Mouse (Mus musculus): Measurements from ENCODE around the gene Nisch. TPM values are rescaled to one million over a fixed set of nuclear protein-coding genes. Genes with fewer than 3 reads are reported as not detected.

Nisch gene
- polyA plus RNA-seq, 1 experiment from 2014 or later = 197 TPM

- no peaks in the 10 kb centered on the region for H3K27me3 ChIP-seq (ENCODE audit: insufficient read depth, low read length)
- no peaks in the 10 kb centered on the region for H3K9me3 ChIP-seq (replicated peaks; ENCODE audit: low read length)
- no peak overlapping the region for H3K27ac ChIP-seq
- no peak overlapping the region for H3K4me3 ChIP-seq (replicated peaks; ENCODE audit: low read depth, low read length)
- 89% methylated on average over 3 of the region's 3 CpGs for WGBS
- H3K36me3 ChIP-seq (ENCODE audit: insufficient read depth, low read length) = peaks cover 95% of the 10 kb centered on the region
- no peak for TF ChIP-seq CTCF (IDR thresholded peaks at IDR 0.05; ENCODE audit: low read depth)
- H3K9ac ChIP-seq (ENCODE audit: low read depth, low read length) = no peak overlapping the region
- ATAC-seq (replicated peaks; ENCODE audit: low FRiP score, low read depth) (no peak), DNase-seq (ENCODE audit: low spot score) (no peak)
- no peak overlapping the region for H3K4me2 ChIP-seq (ENCODE audit: low read length)
- no peaks in the 10 kb centered on the region for H3K4me1 ChIP-seq (replicated peaks; ENCODE audit: insufficient read depth, low read length)
Measured at GRCm38 (mm10) chr14:31189348-31189747, 27.4 kb downstream of the Nisch start.

GRCm38 (mm10) chr14:31188771-31189181 is 28.0 kb downstream of the Nisch start:
- 76% methylated on average over 6 of the region's 6 CpGs for WGBS
- DNase-seq (ENCODE audit: low spot score) (no peak), ATAC-seq (replicated peaks; ENCODE audit: low FRiP score, low read depth) (no peak)
- Histone ChIP-seq H3K4me3 (replicated peaks; ENCODE audit: low read depth, low read length) (no peak overlapping the region), H3K9ac (ENCODE audit: low read depth, low read length) (no peak overlapping the region), H3K27ac (no peak overlapping the region), H3K36me3 (ENCODE audit: insufficient read depth, low read length) (peaks cover 98% of the 10 kb centered on the region), H3K9me3 (replicated peaks; ENCODE audit: low read length) (no peaks in the 10 kb centered on the region), H3K4me2 (ENCODE audit: low read length) (no peak overlapping the region), H3K4me1 (replicated peaks; ENCODE audit: insufficient read depth, low read length) (no peaks in the 10 kb centered on the region), H3K27me3 (ENCODE audit: insufficient read depth, low read length) (no peaks in the 10 kb centered on the region)
- no peak for TF ChIP-seq CTCF (IDR thresholded peaks at IDR 0.05; ENCODE audit: low read depth)

DNA sequence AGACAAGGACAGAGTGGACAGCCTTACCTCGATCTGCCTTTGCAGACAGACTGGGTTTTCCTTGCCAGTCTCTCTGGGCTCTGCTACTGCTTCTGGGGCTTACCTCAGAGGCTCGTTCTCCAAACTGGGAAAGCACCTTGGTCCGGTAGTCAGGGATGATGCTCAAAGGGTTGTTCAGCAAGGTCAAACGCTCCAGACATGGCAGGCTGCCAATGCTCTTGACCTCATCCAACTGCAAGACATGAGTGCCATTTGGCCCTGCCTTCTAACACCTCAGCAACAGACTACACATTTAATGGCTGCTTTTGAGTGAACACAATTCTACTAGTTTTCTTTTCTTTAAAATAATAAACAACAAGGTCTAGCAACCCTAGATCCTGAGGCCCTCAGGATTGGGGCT is 30.1 kb downstream of the Nisch start:
- WGBS = 58% methylated on average over 4 of the region's 4 CpGs
- H3K9me3 ChIP-seq (replicated peaks; ENCODE audit: low read length) = no peaks in the 10 kb centered on the region
- no peak for DNase-seq (ENCODE audit: low spot score)

GRCm38 (mm10) chr14:31184195-31184594 is 32.6 kb downstream of the Nisch start:
- H3K4me1 ChIP-seq (replicated peaks; ENCODE audit: insufficient read depth, low read length) = no peaks in the 10 kb centered on the region
- no peak overlapping the region for H3K4me3 ChIP-seq (replicated peaks; ENCODE audit: low read depth, low read length)
- H3K4me2 ChIP-seq (ENCODE audit: low read length) = no peak overlapping the region
- no peaks in the 10 kb centered on the region for H3K9me3 ChIP-seq (replicated peaks; ENCODE audit: low read length)
- H3K27me3 ChIP-seq (ENCODE audit: insufficient read depth, low read length) = no peaks in the 10 kb centered on the region
- ATAC-seq (replicated peaks; ENCODE audit: low FRiP score, low read depth) = no peak
- no peak for DNase-seq (ENCODE audit: low spot score)
- no peak overlapping the region for H3K9ac ChIP-seq (ENCODE audit: low read depth, low read length)
- H3K27ac ChIP-seq = no peak overlapping the region
- 90% methylated on average over 12 of the region's 12 CpGs for WGBS
- no peak for TF ChIP-seq CTCF (IDR thresholded peaks at IDR 0.05; ENCODE audit: low read depth)
- H3K36me3 ChIP-seq (ENCODE audit: insufficient read depth, low read length) = peaks cover 91% of the 10 kb centered on the region

More for the DNA sequence above, 30.1 kb downstream of the Nisch start:
- no peak for TF ChIP-seq CTCF (IDR thresholded peaks at IDR 0.05; ENCODE audit: low read depth)
- Histone ChIP-seq H3K4me1 (replicated peaks; ENCODE audit: insufficient read depth, low read length) (no peaks in the 10 kb centered on the region), H3K27me3 (ENCODE audit: insufficient read depth, low read length) (no peaks in the 10 kb centered on the region), H3K4me3 (replicated peaks; ENCODE audit: low read depth, low read length) (no peak overlapping the region), H3K36me3 (ENCODE audit: insufficient read depth, low read length) (peaks cover 91% of the 10 kb centered on the region), H3K4me2 (ENCODE audit: low read length) (no peak overlapping the region), H3K9ac (ENCODE audit: low read depth, low read length) (no peak overlapping the region), H3K27ac (no peak overlapping the region)
- ATAC-seq (replicated peaks; ENCODE audit: low FRiP score, low read depth) = no peak

GRCm38 (mm10) chr14:31183541-31183940 is 33.2 kb downstream of the Nisch start:
- Histone ChIP-seq H3K27me3 (ENCODE audit: insufficient read depth, low read length) (no peaks in the 10 kb centered on the region), H3K9me3 (replicated peaks; ENCODE audit: low read length) (no peaks in the 10 kb centered on the region), H3K4me1 (replicated peaks; ENCODE audit: insufficient read depth, low read length) (no peaks in the 10 kb centered on the region), H3K9ac (ENCODE audit: low read depth, low read length) (no peak overlapping the region), H3K27ac (peak overlapping the region; percentile 20; the same call in 1 of the 2 replicates), H3K36me3 (ENCODE audit: insufficient read depth, low read length) (peaks cover 90% of the 10 kb centered on the region), H3K4me3 (replicated peaks; ENCODE audit: low read depth, low read length) (no peak overlapping the region), H3K4me2 (ENCODE audit: low read length) (no peak overlapping the region)
- no peak for TF ChIP-seq CTCF (IDR thresholded peaks at IDR 0.05; ENCODE audit: low read depth)
- 83% methylated on average over 5 of the region's 5 CpGs for WGBS
- DNase-seq (ENCODE audit: low spot score) (no peak), ATAC-seq (replicated peaks; ENCODE audit: low FRiP score, low read depth) (no peak)

DNA sequence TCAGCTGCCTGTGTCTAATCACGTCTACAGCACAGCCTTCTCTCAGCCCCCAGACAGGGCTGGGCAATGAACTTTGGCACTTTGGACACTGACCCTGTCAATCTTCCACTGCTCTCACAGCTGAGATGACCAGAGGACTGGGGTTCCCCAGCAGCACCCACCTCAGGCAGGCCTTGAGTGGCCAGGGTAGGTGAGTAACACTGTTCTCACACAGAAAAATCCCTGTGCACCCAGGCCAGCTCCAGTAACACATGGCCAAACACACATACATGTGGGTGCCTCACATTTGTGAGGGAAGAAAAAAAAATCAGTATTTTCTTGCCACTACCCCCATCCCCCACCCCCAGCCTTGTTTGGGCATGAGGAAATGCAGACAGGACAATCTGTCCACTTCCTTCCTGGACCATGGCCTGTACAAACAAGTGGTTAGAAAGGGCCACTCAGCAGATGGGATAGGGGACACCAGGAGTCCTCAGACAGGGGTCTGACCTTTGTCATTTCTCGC is 33.9 kb downstream of the Nisch start:
- Histone ChIP-seq H3K4me3 (replicated peaks; ENCODE audit: low read depth, low read length) (no peak overlapping the region), H3K36me3 (ENCODE audit: insufficient read depth, low read length) (peaks cover 87% of the 10 kb centered on the region), H3K27me3 (ENCODE audit: insufficient read depth, low read length) (no peaks in the 10 kb centered on the region), H3K27ac (peak overlapping the region; percentile 60; the same call in 1 of the 2 replicates), H3K4me1 (replicated peaks; ENCODE audit: insufficient read depth, low read length) (no peaks in the 10 kb centered on the region), H3K9me3 (replicated peaks; ENCODE audit: low read length) (no peaks in the 10 kb centered on the region), H3K9ac (ENCODE audit: low read depth, low read length) (no peak overlapping the region), H3K4me2 (ENCODE audit: low read length) (no peak overlapping the region)
- DNase-seq (ENCODE audit: low spot score) (no peak), ATAC-seq (replicated peaks; ENCODE audit: low FRiP score, low read depth) (peak; percentile 70)
- no peak for TF ChIP-seq CTCF (IDR thresholded peaks at IDR 0.05; ENCODE audit: low read depth)
- WGBS = 54% methylated on average over 2 of the region's 2 CpGs

- 76% methylated on average over 4 of the region's 4 CpGs for WGBS
- TF ChIP-seq CTCF (IDR thresholded peaks at IDR 0.05; ENCODE audit: low read depth) = no peak
- Histone ChIP-seq H3K4me1 (replicated peaks; ENCODE audit: insufficient read depth, low read length) (no peaks in the 10 kb centered on the region), H3K4me3 (replicated peaks; ENCODE audit: low read depth, low read length) (no peak overlapping the region), H3K9me3 (replicated peaks; ENCODE audit: low read length) (no peaks in the 10 kb centered on the region), H3K27me3 (ENCODE audit: insufficient read depth, low read length) (no peaks in the 10 kb centered on the region), H3K4me2 (ENCODE audit: low read length) (no peak overlapping the region), H3K36me3 (ENCODE audit: insufficient read depth, low read length) (peaks cover 87% of the 10 kb centered on the region), H3K9ac (ENCODE audit: low read depth, low read length) (no peak overlapping the region), H3K27ac (no peak overlapping the region)
- ATAC-seq (replicated peaks; ENCODE audit: low FRiP score, low read depth) = no peak
- DNase-seq (ENCODE audit: low spot score) = no peak
Measured at GRCm38 (mm10) chr14:31181512-31181911, 35.2 kb downstream of the Nisch start.
